Mouse (Mus musculus) MEL-GATA-1-ER (cell line): Measurements from ENCODE around the gene Gm17545.

Experiments used
- DNase-seq: peaks from one replicate; pipeline ENCODE4 v3.0.0-alpha.2; 2012; ENCODE audit warnings: low read depth; ENCODE audit errors: extremely low read depth

The Gm17545 gene

GRCm38 (mm10) chr9:22443157-22443556, 10.9 kb upstream of the Gm17545 start:
- DNase-seq, result no peak

GRCm38 (mm10) chr9:22445123-22445522, 9.0 kb upstream of the Gm17545 start:
- DNase-seq, result no peak

DNA sequence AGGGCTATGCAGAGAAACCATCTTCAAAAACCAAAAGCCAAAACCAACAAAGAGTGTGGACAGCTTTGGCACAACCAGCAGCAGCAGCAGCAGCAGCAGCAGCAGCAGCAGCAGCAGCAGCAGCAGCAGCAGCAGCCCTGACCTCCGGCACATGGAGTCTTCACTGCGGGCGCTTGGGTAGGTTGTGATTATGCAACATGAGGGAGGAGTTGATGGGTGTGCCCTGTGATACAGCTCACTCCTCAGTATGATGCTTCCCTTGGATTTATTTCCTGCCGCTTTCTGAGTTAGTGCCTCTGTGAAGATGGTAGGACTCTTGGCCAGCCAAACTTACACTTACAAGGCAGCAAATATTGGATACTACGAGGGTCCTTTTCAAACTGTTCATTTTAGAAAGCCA, 6.9 kb upstream of the Gm17545 start:
- no peak for DNase-seq

DNA sequence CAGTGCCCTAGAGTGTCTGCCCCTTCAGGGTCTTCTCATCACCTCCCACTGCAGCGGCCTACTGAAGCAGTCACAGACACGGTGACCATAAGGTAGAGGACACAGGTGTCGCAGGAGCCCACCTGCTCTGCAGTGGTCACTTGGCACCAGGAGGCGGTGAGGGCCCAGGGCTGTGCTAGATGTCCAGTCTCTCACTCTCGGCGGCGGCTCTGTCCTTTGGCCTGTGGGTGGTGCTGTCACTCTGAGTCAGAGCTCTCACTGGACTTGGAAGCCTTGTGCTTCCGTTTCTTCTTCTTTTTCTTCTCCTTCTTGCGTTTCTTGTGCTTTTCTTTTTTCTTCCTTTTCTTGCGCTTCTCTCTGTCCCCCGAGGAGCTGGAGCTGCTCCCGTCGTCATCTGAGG, 5.7 kb upstream of the Gm17545 start:
- DNase-seq, result no peak

- DNase-seq, result no peak
Measured at GRCm38 (mm10) chr9:22449209-22449608, 4.9 kb upstream of the Gm17545 start.

- no peak for DNase-seq
Measured at GRCm38 (mm10) chr9:22452697-22453096, 1.4 kb upstream of the Gm17545 start.

DNA sequence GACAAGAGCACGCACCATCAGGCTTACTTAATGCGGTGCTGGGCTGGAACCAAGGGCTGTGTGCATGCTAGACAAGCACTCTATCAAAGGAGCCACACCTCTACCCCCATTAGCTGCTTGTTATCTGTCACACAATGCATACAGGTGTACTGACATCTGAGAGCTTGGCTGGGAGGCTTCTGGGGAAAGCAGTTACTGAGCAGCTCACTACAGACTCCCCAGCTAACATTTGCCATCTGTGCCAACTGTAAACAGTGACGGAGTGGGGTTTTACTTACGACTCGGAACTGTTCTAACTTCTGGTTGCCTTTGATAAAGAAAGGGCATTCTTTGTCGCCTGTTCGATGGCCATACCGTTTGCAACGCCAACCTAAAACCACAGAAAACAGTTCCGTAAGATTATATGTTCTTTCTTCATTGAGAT, 577 bp upstream of the Gm17545 start:
- DNase-seq, result peak; percentile 46

GRCm38 (mm10) chr9:22455041-22455440, 951 bp downstream of the Gm17545 start:
- no peak for DNase-seq

DNA sequence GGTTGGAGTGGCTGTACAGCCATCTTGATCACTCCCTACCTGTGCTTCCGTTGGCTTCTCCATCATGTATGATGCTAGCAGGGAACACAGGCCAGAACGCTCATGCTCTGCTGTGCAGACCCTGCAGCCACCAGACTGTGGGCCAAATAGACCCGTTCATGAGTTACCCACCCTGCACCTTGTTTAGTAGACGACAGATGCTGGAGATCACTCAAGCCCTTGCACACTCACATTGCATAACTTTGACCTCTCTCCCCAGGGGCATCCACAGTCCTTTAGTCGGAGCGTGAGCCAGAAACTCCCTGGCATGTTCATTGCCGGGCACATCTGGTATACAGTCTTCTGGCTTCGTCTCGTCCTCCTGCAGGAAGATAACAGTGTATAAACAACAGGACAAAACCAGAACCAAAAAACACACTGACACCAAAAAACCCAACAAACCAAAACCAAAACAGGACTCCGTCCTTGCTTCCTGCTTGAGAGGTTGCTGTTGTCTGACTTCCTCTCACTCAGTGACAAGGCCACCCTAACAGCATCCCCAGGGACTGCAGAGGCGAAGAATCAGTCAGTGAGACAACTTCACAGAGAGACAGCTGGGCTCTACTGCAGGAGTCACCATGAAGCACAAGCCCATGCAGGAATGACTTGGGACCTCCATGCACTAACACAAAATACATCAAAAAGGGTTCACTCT, 3.2 kb downstream of the Gm17545 start:
- DNase-seq, result no peak

DNA sequence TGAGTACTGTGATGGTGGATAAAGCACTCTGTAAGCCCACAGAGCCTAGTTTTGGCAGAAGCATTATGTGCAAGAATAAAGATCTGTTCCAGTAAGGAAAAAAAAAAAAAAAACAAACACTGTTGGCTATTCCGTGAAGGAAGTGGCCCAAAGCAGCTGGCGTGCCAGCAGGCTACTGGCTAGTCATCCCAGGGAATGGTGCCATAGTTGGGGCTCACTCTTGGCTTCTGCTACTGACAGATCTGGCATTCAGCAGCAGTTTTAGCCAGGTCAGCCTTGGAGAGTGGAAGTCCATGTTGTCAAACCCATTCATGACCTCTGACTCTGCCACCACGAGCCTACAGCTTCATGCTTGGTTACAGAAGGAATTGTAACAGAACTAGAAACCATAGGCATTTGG, 7.9 kb downstream of the Gm17545 start:
- DNase-seq, result no peak

DNA sequence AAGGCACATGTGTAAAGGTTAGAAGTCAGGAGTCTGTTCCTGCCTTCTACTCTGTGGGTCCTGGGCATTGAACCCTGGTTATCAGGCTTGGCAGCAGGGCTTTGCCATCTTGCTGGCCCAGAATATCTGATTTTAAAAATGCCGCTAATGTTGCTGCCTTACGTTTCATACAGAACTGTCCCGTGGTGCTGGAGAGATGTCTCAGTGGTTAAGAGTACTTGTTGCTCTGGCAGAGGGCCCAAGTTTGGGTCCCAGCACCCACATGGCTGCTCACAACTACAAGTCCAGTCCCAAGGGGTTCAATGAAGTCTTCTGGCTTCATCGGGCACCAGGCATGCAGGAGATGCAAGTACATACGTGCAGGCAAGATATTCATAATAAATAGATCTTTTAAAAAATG, 12.1 kb downstream of the Gm17545 start:
- DNase-seq, result no peak

DNA sequence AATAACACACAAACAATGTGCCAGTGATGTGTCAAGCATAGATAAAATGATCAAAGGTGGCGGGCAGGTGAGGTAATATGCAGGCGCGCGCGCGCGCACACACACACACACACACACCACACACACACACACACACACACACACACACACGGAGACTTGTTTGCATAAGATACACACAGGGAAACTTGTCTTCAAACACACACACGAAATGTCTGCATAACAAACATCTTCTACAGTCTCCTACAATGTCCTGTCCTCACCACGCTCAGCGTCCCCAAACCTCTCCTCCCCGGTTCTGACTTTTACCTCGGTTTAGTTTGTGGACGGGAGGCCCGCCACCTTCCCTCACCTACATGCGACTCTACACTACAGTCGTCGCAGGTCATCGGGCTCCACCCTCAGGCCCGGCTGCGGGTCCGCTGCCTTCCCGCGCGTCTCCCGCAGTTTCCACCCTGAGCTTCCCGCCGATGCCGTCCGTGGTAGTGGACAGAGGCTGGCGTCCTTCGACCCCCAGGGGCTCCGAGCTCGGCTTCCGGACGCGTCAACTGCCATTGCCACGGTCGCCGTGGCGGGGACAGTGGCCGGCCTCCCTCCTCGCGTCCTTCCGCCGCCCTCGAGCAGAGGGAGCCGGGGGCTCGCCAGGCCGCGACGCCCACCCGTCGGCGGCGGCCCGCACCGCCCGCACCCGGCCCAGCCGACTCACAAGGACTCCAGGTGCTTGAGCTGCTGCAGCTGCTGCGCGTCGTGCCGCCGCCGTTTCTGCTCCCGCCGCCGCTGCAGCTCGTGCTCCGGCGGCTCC, 13.5 kb downstream of the Gm17545 start:
- DNase-seq, result peak; percentile 54

GRCm38 (mm10) chr9:22468170-22468898, 14.2 kb downstream of the Gm17545 start:
- peak; percentile 62 for DNase-seq

DNA sequence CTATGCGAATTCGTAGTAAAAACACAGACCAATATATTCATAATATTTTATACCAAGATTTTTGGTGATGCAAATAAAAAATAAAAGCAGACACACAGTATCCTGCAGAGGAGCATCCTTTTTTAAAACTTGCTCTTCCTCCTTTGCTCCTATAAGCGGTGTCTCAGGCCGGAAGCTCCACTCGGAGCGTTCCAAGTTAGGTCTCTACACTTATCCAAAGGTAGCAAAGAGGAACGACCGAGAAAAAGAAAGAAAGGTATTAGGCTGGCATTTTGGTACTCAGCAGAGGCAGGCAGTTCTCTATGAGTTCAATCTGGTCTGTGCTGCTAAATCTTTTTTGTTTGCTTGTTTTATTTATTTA, 14.8 kb downstream of the Gm17545 start:
- peak; percentile 66 for DNase-seq

DNA sequence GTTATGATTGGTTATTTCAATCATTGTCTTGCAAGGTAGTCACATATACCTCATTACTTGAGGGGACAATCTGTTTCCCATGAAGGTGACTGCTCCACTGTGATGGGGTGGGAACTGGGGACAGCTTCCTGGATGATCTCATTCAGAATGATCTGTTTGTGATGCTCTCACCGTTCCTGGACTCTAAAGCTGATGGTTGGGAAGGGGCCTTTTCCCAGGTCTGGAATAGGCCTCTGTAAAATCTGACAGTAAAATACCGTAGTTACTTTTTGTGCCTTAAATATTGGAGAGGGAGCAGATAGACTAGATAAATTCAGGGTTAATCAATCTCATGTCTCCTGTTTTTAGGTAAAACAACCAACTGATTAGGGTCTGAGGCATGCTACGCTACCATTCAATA, 15.6 kb downstream of the Gm17545 start, which contains the start of gene Rp9:
Gene Rp9 (minus strand): TSS at position 101 of the 400 bp plus-strand sequence.
- DNase-seq, result no peak

GRCm38 (mm10) chr9:22475424-22475868, 21.4 kb downstream of the Gm17545 start, which contains the start of gene Bbs9:
Gene Bbs9, plus strand, starts transcription at chr9:22475715.
- DNase-seq, result peak; percentile 99

DNA sequence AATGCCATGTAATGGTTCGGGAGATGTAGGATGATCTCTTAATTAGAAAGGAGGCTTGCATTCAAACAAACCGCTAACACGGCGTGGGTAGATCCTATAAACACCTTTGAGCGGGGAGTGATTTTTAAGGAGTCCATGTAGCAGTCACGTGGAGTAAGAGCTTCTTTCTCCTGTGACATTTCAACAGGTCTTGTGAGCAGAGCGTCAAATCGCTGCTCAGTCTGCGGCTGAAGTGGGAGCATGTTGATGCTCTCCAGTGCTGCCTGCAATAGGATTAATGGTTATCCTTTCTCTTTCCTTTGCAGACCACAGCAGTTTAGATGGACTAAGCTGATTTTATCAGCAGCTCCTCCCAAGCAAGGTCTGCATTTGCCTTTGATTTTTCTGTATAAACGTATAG, 22.2 kb downstream of the Gm17545 start:
- DNase-seq, result peak; percentile 24

GRCm38 (mm10) chr9:22478946-22479345, 24.9 kb downstream of the Gm17545 start:
- DNase-seq, result no peak

- no peak for DNase-seq
Measured at GRCm38 (mm10) chr9:22483866-22484561, 29.9 kb downstream of the Gm17545 start.

DNA sequence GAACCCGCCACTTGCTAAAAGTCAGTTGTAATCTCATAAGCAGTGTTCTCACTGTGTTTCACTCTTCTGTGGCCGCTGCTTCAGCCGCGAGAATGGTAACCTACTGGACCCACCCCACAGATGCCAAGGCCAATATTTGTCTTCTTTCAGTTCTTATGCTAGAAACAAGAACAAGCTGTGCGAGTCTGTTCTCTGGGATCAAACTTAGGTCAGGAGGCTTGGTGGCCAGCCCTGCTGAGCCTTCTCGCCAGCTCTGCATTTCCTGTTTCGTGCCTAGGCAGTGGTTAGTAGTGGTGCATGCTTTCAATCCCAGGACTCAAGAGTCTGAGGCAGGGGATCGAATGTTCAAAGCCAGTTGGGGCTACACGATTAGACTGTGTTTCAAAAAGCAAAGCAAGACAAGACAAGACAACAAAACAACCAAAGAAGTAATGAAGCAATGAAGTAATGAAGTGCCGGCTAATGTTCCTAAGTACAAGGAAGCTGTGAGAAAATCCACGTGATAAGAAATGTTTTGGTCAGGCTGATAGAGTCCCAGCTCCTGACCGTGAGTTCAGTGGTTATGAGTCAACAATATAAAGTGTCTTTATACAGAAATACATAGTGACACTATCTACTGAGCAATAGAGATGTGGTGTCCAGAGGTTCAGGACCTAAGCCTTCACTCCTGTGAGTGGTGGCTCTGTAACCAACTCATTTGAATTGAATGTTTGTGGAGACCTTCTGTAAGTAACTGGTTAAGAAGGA, 30.6 kb downstream of the Gm17545 start:
- no peak for DNase-seq

DNA sequence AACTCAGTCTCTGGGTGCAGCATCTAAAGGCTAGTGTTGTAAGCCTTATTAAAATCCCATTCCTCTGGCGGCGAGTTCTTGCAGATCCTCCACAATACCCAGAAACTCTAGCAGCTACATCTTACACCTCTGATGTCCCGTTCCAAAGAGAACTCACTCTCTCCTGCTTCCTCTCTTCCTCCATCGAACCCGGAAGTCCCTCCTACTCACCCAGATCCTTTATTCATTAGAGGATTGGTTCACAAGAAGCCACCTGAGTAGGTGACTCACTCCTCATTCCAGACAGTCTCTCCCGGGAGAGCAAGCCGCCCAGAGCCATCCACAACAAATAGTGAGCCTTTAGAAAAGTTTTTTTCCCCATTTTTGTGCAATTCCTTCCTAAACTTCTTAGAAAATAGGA, 32.1 kb downstream of the Gm17545 start:
- no peak for DNase-seq
